Mouse (Mus musculus) frontal cortex, adult 2 months (tissue): Measurements from ENCODE around the gene Rras. TPM values are rescaled to one million over a fixed set of nuclear protein-coding genes. Genes with fewer than 3 reads are reported as not detected.

ENCODE experiments used
- DNase-seq, 2 experiments: peaks; one replicate each; pipeline ENCODE4 v3.0.0; 2022; ENCODE audit warnings: low spot score in 1 of 2; ENCODE audit errors: extremely low spot score in 1 of 2
- polyA plus RNA-seq: library from polyadenylated mRNA; depleted of rRNA; stranded (reverse); fragments of >200 nt; gene quantifications from 2 replicates; pipeline ENCODE4 v1.2.3, GENCODE M21; 2012; rRNA removed

Rras gene
- polyA plus RNA-seq = 27.6 and 32.5 TPM in 2 replicates

- DNase-seq = peak; percentile 87 to 93
Measured at GRCm38 (mm10) chr7:45017242-45018061, at the start of gene Rras. TSS of gene Rras (plus strand) at chr7:45017961.

- DNase-seq = peak; percentile 81 to 88
Measured at GRCm38 (mm10) chr7:44970231-44970691, 47.5 kb upstream of the Rras start.

- DNase-seq = no peak
Measured at GRCm38 (mm10) chr7:44971142-44971541, 46.6 kb upstream of the Rras start.

DNA sequence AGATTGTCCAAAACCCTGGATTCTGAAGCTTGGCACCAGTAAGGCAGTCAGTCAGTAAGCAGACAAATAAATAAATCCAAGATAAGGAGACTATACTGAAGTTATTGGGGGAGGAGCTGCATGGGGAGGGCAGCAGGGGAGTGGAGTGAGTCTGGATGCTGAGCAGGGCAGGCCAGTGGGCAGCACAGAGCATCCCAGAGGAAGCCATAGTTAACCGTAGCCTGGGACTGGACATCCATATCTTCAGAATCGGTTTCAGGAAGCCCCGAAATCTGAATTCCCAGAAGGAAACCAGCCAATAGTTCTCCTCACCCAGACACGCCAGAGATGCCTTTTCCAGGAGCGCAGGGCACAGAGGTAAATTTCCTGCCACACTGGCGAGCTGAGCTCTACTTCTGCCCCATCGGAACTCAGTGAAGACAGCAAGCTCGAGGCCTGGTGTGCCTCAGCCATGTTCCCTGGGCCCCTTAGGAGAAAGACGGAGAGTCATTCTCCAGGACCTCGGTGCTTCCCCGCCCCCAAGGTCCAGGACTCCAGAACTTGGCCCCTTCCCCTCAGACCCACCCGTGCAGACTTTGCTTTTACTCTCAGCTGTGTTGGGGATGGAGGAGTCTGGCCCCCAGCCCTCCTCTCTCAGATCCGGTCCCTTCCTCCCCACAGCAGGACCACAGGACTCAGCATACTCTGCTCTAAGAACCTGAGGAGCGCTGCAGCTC is 44.2 kb upstream of the Rras start:
- DNase-seq = no peak

DNA sequence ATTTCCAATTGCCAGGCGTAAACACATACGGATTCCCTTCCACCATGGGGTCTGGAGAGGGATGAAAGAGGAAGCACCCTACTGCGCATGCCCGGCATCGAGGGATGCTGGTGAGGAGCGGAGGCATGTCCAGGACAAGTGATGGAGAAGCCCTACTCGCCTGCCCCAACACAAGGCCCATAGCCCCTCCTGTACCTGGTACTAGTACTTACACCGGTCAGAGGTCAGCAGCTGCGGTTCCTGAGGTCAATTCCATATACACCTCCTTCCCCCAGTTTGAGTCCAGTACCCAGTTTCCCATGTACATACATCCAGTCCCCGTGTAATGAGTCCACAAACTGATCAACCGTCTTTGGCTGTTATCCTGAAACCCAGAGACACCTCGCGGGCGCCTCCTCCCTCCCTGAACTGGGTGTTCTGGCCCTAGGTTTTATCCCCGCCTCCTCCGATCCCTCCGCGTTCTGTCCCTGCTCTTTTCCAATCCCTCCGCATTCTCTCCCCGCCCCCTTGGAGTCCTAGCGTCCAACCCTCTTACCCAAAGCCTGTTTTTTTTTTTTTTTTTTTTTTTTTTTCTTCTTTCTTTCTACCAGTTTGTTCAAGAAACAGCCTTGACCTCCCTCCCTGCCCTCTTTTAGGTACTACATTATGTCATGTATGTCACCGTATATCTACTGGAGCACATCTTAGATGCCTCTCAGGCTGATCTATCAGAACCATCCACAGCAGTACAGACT is 43.2 kb upstream of the Rras start, which contains the start of gene Cpt1c:
TSS of gene Cpt1c (minus strand) at position 469 of the 734 bp plus-strand sequence.
- DNase-seq = peak; percentile 81 to 92

- DNase-seq = no peak
Measured at GRCm38 (mm10) chr7:44975117-44975419, 42.7 kb upstream of the Rras start.

DNA sequence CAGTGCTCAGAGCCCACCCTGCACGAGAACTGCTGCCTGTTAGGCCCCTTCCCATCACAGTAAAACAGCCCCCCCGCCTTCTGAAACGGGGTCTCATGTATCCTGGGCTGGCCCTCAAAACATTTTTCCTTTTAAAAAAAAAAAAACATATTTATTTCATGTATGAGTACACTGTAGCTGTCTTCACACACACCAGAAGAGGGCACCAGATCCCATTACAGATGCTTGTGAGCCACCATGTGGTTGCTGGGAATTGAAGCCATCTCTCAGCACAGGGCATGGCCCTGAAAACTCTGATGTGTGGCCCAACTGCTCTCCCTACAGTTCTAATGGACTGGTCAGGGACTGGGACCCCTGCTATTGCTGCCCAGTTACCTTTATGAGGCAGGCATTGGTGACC is 39.5 kb upstream of the Rras start:
- DNase-seq = no peak

DNA sequence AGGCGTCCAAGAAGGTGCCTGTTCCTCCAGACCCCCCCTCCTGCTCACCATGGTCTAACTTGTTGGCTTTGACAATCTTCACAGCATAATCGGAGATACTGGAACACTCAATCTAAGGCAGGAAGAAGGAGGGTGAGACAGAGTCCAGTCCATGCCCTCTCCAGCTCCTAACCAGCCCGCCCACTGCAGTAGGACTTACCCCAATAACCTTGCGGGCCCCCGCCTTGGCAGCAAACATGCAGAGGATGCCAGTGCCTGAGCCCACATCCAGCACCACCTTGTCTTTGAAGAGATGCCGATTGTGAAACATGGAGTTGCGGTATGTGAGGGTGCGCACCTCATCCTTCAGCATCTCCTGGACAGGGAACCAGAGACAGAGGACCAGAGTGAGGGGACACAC is 36.2 kb upstream of the Rras start:
- DNase-seq = no peak

DNA sequence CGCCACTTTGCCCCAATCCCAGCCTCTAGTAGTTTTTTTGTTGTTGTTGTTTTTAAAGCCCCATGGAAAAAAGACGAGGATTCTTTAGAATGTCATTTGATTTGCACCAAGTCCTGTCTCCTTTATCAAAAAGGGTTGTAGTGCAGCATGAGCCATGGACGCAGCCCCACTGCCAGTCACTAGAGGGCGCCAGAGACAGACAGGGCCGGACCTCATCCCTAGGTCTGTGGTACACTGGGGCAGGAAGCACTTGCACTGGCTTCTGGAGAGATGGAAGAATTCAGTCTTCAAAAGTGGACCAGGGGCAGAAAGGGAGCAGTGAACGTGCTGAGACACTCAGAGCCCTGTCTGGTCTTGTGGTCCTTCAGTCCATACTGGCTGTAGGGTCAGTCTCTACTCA is 34.7 kb upstream of the Rras start:
- DNase-seq = peak in 1 of 2 experiments; percentile 92

GRCm38 (mm10) chr7:44983944-44984832 is 33.6 kb upstream of the Rras start:
- no peak for DNase-seq

- no peak for DNase-seq
Measured at GRCm38 (mm10) chr7:44984833-44985164, 33.0 kb upstream of the Rras start.

GRCm38 (mm10) chr7:44985595-44986191 is 32.1 kb upstream of the Rras start:
- DNase-seq = peak in 1 of 2 experiments; percentile 48

- peak; percentile 99 to 100 for DNase-seq
Measured at GRCm38 (mm10) chr7:44986192-44986878, 31.4 kb upstream of the Rras start, which contains the start of gene Prmt1. TSS of gene Prmt1 (minus strand) at chr7:44986568.

- DNase-seq = no peak
Measured at GRCm38 (mm10) chr7:44986879-44987718, 30.7 kb upstream of the Rras start.

- no peak for DNase-seq
Measured at GRCm38 (mm10) chr7:44996672-44997071, 21.1 kb upstream of the Rras start.

DNA sequence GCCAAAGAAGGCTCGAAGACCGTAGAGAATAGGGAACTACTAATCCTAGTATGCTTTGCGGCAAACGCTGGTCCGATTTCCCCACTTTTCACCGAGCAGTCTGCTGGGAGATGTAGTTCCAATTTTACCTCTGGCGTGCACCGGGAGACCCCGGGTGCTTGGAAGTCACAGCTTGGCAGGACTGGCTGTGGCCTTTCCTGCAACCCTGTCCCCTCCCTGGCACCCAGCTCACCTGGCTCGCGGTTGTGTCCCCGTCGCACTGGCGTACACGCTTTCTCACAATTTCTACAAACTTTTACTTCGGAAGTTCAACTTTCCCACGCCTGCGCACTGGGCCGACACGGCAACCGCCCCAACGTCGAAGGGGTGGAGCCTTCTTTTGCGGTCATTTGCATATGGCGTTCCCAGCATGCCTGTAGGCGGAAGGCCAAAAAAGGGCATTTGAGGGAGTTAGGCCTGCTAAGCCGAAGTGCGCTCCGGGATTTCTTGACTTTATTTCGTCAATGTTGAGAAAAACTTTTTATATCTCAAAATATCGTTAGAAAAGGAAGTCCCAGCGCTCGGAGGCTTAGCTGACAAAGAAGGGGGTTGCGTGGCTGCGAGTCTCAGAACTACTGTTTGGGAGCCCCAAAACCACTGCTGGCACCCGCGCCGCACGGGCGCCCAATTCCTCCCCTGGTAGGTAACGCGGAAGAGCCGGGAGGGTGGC is 20.4 kb upstream of the Rras start, which contains the start of gene Irf3:
TSS of gene Irf3 (plus strand) at position 418 of the 709 bp plus-strand sequence.
- peak; percentile 90 to 98 for DNase-seq

GRCm38 (mm10) chr7:44997940-44998428 is 19.8 kb upstream of the Rras start:
- no peak for DNase-seq
